In genomic region chr7:28446446-28446845, GRCm38 (mm10) we compare ENCODE assay signal across 9 mouse cellular contexts. TPM values are rescaled to one million over a fixed set of nuclear protein-coding genes. Genes with fewer than 3 reads are reported as not detected.
A peak's percentile ranks its signal among the peaks of the same experiment; 100 is the strongest.
DNase-seq lines count a peak whose midpoint lies in the region; ATAC-seq and TF ChIP-seq lines count a peak whose summit lies in the region.
"Had no signal": no experiment of that assay in that cellular context is flagged by ENCODE, and none has a peak within 500 bp of the region (broad histone marks: within the 10 kb centered on the region; RNA-seq: fewer than 3 reads in every experiment).

No protein-coding gene starts in this region.

- H3K4me1 ChIP-seq in liver, embryonic 12.5 days = peaks cover 17% of the 10 kb centered on the region
- H3K4me1 ChIP-seq in bone marrow, adult 2 months (ENCODE audit: control insufficient read depth, insufficient read depth, low read length) = peaks cover 6% of the 10 kb centered on the region; the same call in 1 of the 2 replicates
- H3K4me1 ChIP-seq in forebrain, embryonic 12.5 days = peaks cover 14% of the 10 kb centered on the region
- 0 out of 2 replicates have a peak, but pooled peaks cover 2% of the 10 kb centered on the region for H3K4me1 ChIP-seq in liver, embryonic 11.5 days (replicated peaks; ENCODE audit: control insufficient read depth, insufficient read depth, low read length)
- H3K4me1 ChIP-seq: embryonic facial prominence, embryonic 13.5 days had no signal

- no peak overlapping the region for H3K4me3 ChIP-seq in liver, embryonic 12.5 days
- no peak overlapping the region for H3K4me3 ChIP-seq in bone marrow, adult 2 months (replicated peaks; ENCODE audit: control insufficient read depth, low read depth, low read length)
- no peak overlapping the region for H3K4me3 ChIP-seq in forebrain, embryonic 12.5 days (replicated peaks)
- H3K4me3 ChIP-seq in liver, embryonic 11.5 days (ENCODE audit: low read depth, low read length) = no peak overlapping the region
- H3K4me3 ChIP-seq: embryonic facial prominence, embryonic 13.5 days had no signal

- no peaks in the 10 kb centered on the region for H3K9me3 ChIP-seq in liver, embryonic 12.5 days (replicated peaks)
- H3K9me3 ChIP-seq in forebrain, embryonic 12.5 days = no peaks in the 10 kb centered on the region
- no peaks in the 10 kb centered on the region for H3K9me3 ChIP-seq in liver, embryonic 11.5 days (ENCODE audit: control insufficient read depth, low read length)
- H3K9me3 ChIP-seq: embryonic facial prominence, embryonic 13.5 days had no signal

- no peak overlapping the region for H3K9ac ChIP-seq in liver, embryonic 12.5 days
- no peak overlapping the region for H3K9ac ChIP-seq in forebrain, embryonic 12.5 days
- H3K9ac ChIP-seq in liver, embryonic 11.5 days (ENCODE audit: low read depth, low read length) = no peak overlapping the region

- no peak overlapping the region for H3K4me2 ChIP-seq in liver, embryonic 12.5 days
- H3K4me2 ChIP-seq in forebrain, embryonic 12.5 days = no peak overlapping the region
- H3K4me2 ChIP-seq in liver, embryonic 11.5 days = no peak overlapping the region
- H3K4me2 ChIP-seq: embryonic facial prominence, embryonic 13.5 days had no signal

- TF ChIP-seq POLR2A in bone marrow, adult 2 months (IDR thresholded peaks at IDR 0.05; ENCODE audit: borderline replicate concordance, control insufficient read depth, low read depth, low read length) = no peak

- DNase-seq in liver = peak; percentile 78
- peak; percentile 75 for DNase-seq in kidney, adult 9 months
- peak; percentile 69 for DNase-seq in liver, embryonic 11.5 days (ENCODE audit: low spot score)
- DNase-seq in right cerebral cortex, adult 18-20 months = peak; percentile 66
- DNase-seq in urinary bladder, adult 2 months (ENCODE audit: low spot score) = peak; percentile 75

- H3K36me3 ChIP-seq in liver, embryonic 12.5 days = no peaks in the 10 kb centered on the region
- no peaks in the 10 kb centered on the region for H3K36me3 ChIP-seq in forebrain, embryonic 12.5 days (replicated peaks)
- no peaks in the 10 kb centered on the region for H3K36me3 ChIP-seq in liver, embryonic 11.5 days (ENCODE audit: control insufficient read depth, insufficient read depth, low read length)
- H3K36me3 ChIP-seq: embryonic facial prominence, embryonic 13.5 days had no signal

- TF ChIP-seq CTCF in bone marrow, adult 2 months (IDR thresholded peaks at IDR 0.05; ENCODE audit: control insufficient read depth, insufficient read depth, low read length) = peak; percentile 79

- no peak overlapping the region for H3K27ac ChIP-seq in liver, embryonic 12.5 days
- no peak overlapping the region for H3K27ac ChIP-seq in bone marrow, adult 2 months (ENCODE audit: control insufficient read depth, insufficient read depth, low read depth, low read length, poor library complexity)
- H3K27ac ChIP-seq in forebrain, embryonic 12.5 days = no peak overlapping the region
- H3K27ac ChIP-seq in liver, embryonic 11.5 days (ENCODE audit: low read depth, low read length) = no peak overlapping the region
- H3K27ac ChIP-seq: embryonic facial prominence, embryonic 13.5 days had no signal

- ATAC-seq in liver, embryonic 12.5 days = no peak
- ATAC-seq in forebrain, embryonic 12.5 days (ENCODE audit: low FRiP score) = peak; percentile 25; the same call in 1 of the 2 replicates
- no peak for ATAC-seq in liver, embryonic 11.5 days (replicated peaks; ENCODE audit: low FRiP score)

- WGBS in liver, embryonic 12.5 days (ENCODE audit: insufficient replicate concordance) = 17% methylated on average over 12 of the region's 12 CpGs
- WGBS in bone marrow, adult 2 months = 24% methylated on average over 12 of the region's 12 CpGs
- WGBS in forebrain, embryonic 12.5 days = 5% methylated on average over 12 of the region's 12 CpGs
- WGBS in liver, embryonic 11.5 days = 21% methylated on average over 12 of the region's 12 CpGs

- H3K27me3 ChIP-seq in liver, embryonic 12.5 days (replicated peaks) = peaks cover 7% of the 10 kb centered on the region
- H3K27me3 ChIP-seq in forebrain, embryonic 12.5 days = 0 out of 2 replicates have a peak, but pooled peaks cover 14% of the 10 kb centered on the region
- H3K27me3 ChIP-seq in liver, embryonic 11.5 days (replicated peaks; ENCODE audit: control insufficient read depth, insufficient read depth, low read length) = no peaks in the 10 kb centered on the region

RNA-seq across cellular contexts. Expression of gene Lrfn1, which starts 5.3 kb away (rescaled TPM):
- 1.3 and 1.5 TPM in 2 replicates for polyA plus RNA-seq in liver, embryonic 12.5 days (2016; fragmentation: Nextera tagmentation; extraction: Ambion mirVana)
- polyA plus RNA-seq in bone marrow, adult 2 months (2011; ENCODE audit: insufficient read depth, insufficient read length, low replicate concordance, missing spikeins) = 2.6 TPM in 1 of 2 replicates, not detected in the other
- 6.7 and 8.8 TPM in 2 replicates for polyA plus RNA-seq in forebrain, embryonic 12.5 days (2016; fragmentation: Nextera tagmentation; extraction: Ambion mirVana)
- 1.7 TPM in 2 replicates for polyA plus RNA-seq in liver, embryonic 11.5 days (2014; fragmentation: Nextera tagmentation; extraction: Ambion mirVana)
- polyA plus RNA-seq in urinary bladder, adult 2 months (2012; rRNA removed) = 3.9 and 4.3 TPM in 2 replicates

RNA-seq across cellular contexts. Expression of gene Gmfg, which starts 9.2 kb away (rescaled TPM):
- polyA plus RNA-seq in liver, embryonic 12.5 days (2016; fragmentation: Nextera tagmentation; extraction: Ambion mirVana) = 41.0 and 41.3 TPM in 2 replicates
- polyA plus RNA-seq in bone marrow, adult 2 months (2011; ENCODE audit: insufficient read depth, insufficient read length, low replicate concordance, missing spikeins) = 158 and 354 TPM in 2 replicates
- 3.4 and 4.5 TPM in 2 replicates for polyA plus RNA-seq in forebrain, embryonic 12.5 days (2016; fragmentation: Nextera tagmentation; extraction: Ambion mirVana)
- polyA plus RNA-seq in liver, embryonic 11.5 days (2014; fragmentation: Nextera tagmentation; extraction: Ambion mirVana) = 49.4 and 49.7 TPM in 2 replicates
- 18.6 and 20.7 TPM in 2 replicates for polyA plus RNA-seq in urinary bladder, adult 2 months (2012; rRNA removed)

RNA-seq across cellular contexts. Expression of gene Paf1, which starts 53.7 kb away (rescaled TPM):
- polyA plus RNA-seq in liver, embryonic 12.5 days (2016; fragmentation: Nextera tagmentation; extraction: Ambion mirVana) = 36.5 and 42.4 TPM in 2 replicates
- 136 and 209 TPM in 2 replicates for polyA plus RNA-seq in bone marrow, adult 2 months (2011; ENCODE audit: insufficient read depth, insufficient read length, low replicate concordance, missing spikeins)
- 84.6 and 86.2 TPM in 2 replicates for polyA plus RNA-seq in forebrain, embryonic 12.5 days (2016; fragmentation: Nextera tagmentation; extraction: Ambion mirVana)
- polyA plus RNA-seq in liver, embryonic 11.5 days (2014; fragmentation: Nextera tagmentation; extraction: Ambion mirVana) = 56.1 and 58.6 TPM in 2 replicates
- polyA plus RNA-seq in urinary bladder, adult 2 months (2012; rRNA removed) = 108 and 130 TPM in 2 replicates

RNA-seq across cellular contexts. Expression of gene Med29, which starts 53.9 kb away (rescaled TPM):
- 35.1 and 36.8 TPM in 2 replicates for polyA plus RNA-seq in liver, embryonic 12.5 days (2016; fragmentation: Nextera tagmentation; extraction: Ambion mirVana)
- 12.0 and 24.2 TPM in 2 replicates for polyA plus RNA-seq in bone marrow, adult 2 months (2011; ENCODE audit: insufficient read depth, insufficient read length, low replicate concordance, missing spikeins)
- polyA plus RNA-seq in forebrain, embryonic 12.5 days (2016; fragmentation: Nextera tagmentation; extraction: Ambion mirVana) = 43.1 and 43.6 TPM in 2 replicates
- 44.7 and 45.7 TPM in 2 replicates for polyA plus RNA-seq in liver, embryonic 11.5 days (2014; fragmentation: Nextera tagmentation; extraction: Ambion mirVana)
- polyA plus RNA-seq in urinary bladder, adult 2 months (2012; rRNA removed) = 25.6 and 30.8 TPM in 2 replicates
